ENCODE assay signal across 15 mouse cellular contexts in the genomic region with DNA sequence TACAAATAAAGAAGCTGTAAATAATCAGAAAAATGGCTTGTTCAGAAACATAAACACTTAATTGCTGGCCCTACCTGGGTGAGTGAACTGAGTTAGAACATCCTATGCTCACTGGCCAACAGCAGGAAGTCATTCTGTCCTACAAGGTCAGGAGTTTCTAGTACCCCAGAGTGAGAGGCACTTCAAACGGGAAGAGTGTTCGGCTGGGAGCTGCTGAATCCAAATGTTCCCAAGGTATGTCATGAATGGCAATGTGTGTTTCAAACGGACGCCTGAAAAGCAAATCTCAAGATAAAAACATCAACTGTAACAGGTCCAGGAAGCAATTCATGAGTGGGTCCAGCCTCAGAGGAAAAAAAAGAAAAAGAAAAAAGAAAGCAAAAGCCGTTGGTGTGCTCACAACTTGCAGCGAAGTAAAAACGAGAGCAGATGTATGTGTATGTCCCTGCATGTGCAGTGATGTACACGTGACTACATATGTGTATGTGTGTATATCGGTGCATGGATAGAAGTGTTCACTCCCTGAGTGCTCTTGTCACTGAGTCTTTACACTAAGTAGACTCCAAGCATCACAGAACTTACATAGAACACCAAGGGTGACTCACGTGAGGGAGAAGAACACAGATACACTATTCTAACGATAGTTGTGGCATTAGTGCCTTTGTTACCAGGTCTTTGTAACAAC.
A peak's percentile ranks its signal among the peaks of the same experiment; 100 is the strongest.
DNase-seq lines count a peak whose midpoint lies in the region; ATAC-seq lines count a peak whose summit lies in the region.
"Had no signal": no experiment of that assay in that cellular context is flagged by ENCODE, and none has a peak within 500 bp of the region (broad histone marks: within the 10 kb centered on the region; RNA-seq: fewer than 3 reads in every experiment).

No protein-coding gene starts in this region.

- no peaks in the 10 kb centered on the region for H3K9me3 ChIP-seq in stomach, embryonic 16.5 days (replicated peaks; ENCODE audit: control insufficient read depth, low read length)
- H3K9me3 ChIP-seq: embryonic facial prominence, embryonic 15.5 days; forebrain, embryonic 12.5 days; liver, embryonic 12.5 days; midbrain, embryonic 10.5 days; neural tube, embryonic 15.5 days had no signal

- H3K27ac ChIP-seq in stomach, embryonic 16.5 days (ENCODE audit: low read length) = peak overlapping the region; percentile 70
- H3K27ac ChIP-seq: embryonic facial prominence, embryonic 15.5 days; forebrain, embryonic 12.5 days; liver, embryonic 12.5 days; midbrain, embryonic 10.5 days; neural tube, embryonic 15.5 days had no signal

- no peak overlapping the region for H3K9ac ChIP-seq in stomach, embryonic 16.5 days (ENCODE audit: low read length)
- H3K9ac ChIP-seq: embryonic facial prominence, embryonic 15.5 days; forebrain, embryonic 12.5 days; liver, embryonic 12.5 days; neural tube, embryonic 15.5 days had no signal

- DNase-seq in T-cell, adult 2 months (ENCODE audit: low spot score) = peak; percentile 13
- peak; percentile 32 to 36 for DNase-seq in lung, postnatal 4 days
- DNase-seq in kidney, adult 9 months = no peak
- no peak for DNase-seq in cerebellum, adult 8-10 months
- no peak for DNase-seq in right cerebral cortex, postnatal 14 days
- DNase-seq: cerebellum, postnatal 36 days; kidney, postnatal 25 days had no signal

- 66% methylated on average over 11 of the region's 11 CpGs for WGBS in stomach, embryonic 16.5 days

- H3K4me1 ChIP-seq in stomach, embryonic 16.5 days (ENCODE audit: control insufficient read depth, insufficient read depth, low read length) = peaks cover 2% of the 10 kb centered on the region

- ATAC-seq in inflammation-experienced regulatory T-cells, adult 6 months = peak; percentile 44
- no peak for ATAC-seq in stomach, embryonic 16.5 days (ENCODE audit: insufficient read depth, low FRiP score)
- ATAC-seq: intestine, embryonic 16.5 days; liver, embryonic 12.5 days had no signal

- H3K4me2 ChIP-seq in stomach, embryonic 16.5 days (ENCODE audit: low read depth, low read length) = no peak overlapping the region
- H3K4me2 ChIP-seq: embryonic facial prominence, embryonic 15.5 days; forebrain, embryonic 12.5 days; liver, embryonic 12.5 days; neural tube, embryonic 15.5 days had no signal

- no peaks in the 10 kb centered on the region for H3K27me3 ChIP-seq in stomach, embryonic 16.5 days (ENCODE audit: control insufficient read depth, insufficient read depth, low read length)

- H3K36me3 ChIP-seq in stomach, embryonic 16.5 days (ENCODE audit: control insufficient read depth, insufficient read depth, low read length) = no peaks in the 10 kb centered on the region
- H3K36me3 ChIP-seq: embryonic facial prominence, embryonic 15.5 days; forebrain, embryonic 12.5 days; liver, embryonic 12.5 days; midbrain, embryonic 10.5 days; neural tube, embryonic 15.5 days had no signal

- no peak overlapping the region for H3K4me3 ChIP-seq in stomach, embryonic 16.5 days (replicated peaks; ENCODE audit: low read length)
- H3K4me3 ChIP-seq: embryonic facial prominence, embryonic 15.5 days; forebrain, embryonic 12.5 days; liver, embryonic 12.5 days; midbrain, embryonic 10.5 days; neural tube, embryonic 15.5 days had no signal

Comparison
In these comparisons a context has a peak if more than half of its experiments do, and no peak if none do; other contexts are left out.
1. DNase-seq: peak in T-cell, adult 2 months (single experiment) and lung, postnatal 4 days (2 of 2); none in kidney, adult 9 months (single experiment), cerebellum, adult 8-10 months (single experiment) and right cerebral cortex, postnatal 14 days (single experiment).